Mouse (Mus musculus): ENCODE results near the gene Metrnl. TPM values are rescaled to one million over a fixed set of nuclear protein-coding genes. Genes with fewer than 3 reads are reported as not detected.

The Metrnl gene
- total RNA-seq, 2 experiments from 2014 or later: 13.4 to 48.5 TPM

DNA sequence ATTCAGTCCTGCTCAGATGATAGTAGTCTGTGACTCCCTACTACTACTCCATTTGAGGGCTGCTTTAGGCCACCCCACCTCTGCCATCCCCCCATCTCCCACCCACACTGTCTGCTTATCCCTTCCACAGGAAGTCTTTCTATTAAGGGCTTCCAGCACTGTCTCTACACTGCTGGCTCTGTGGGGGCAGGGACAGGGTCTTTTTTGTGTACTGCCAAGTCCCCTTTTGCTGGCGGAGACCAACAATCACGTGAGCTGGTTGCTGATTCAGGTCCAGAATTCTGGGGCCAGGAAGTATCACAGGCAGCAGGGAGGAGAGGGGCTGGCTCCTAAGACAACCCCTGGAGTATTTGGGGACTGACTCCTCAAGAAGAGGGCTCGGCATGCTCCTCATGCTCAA, 18.1 kb upstream of the Metrnl start:
- DNase-seq (ENCODE audit: low spot score in 2 of 2): no peak

DNA sequence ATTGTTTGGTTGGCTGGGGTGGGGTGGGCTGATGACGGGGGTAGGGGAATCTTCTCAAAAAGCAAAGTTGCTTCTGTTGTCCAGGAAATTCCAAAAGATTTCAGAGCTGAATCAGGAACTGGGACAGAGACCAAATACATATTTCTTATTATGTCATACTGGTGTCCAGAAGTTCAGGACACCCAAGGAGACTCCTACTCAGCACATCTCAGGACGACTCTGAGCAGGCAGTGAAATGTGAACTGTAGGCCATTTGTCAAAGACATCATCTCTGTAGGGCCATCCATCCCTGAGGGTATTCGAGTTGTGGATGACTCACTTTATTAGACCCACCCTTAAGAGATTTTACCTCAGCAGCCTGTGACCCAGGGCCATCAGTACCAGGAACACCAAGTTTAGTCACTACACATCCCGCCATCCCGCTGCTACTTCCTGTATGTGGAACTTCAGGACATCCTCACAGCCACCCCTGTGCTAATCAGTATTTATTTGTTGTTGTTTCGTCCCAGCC, 15.8 kb upstream of the Metrnl start:
- DNase-seq (ENCODE audit: low spot score in 2 of 2): peak in 1 of 2 experiments; percentile 25

DNA sequence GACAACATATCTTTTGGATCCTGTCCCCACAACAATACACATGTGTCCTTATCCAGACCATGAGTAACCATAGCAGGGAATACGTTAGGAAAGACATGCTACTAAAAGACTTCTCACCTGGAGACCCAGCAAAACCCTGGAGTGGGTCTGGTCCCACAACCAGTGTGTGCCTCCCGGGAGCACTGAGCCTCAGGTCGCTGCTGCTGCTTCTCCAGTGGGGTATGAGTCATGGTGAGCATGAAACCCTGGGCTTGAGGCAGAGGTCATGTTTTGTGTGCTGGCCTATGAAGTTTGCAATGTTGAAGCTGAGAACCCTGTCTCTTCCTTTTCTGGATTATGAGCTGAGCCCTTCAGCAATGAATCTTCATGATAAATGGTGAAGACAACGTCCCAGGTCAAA, 15.3 kb upstream of the Metrnl start:
- no peak for DNase-seq (ENCODE audit: low spot score in 2 of 2)

DNA sequence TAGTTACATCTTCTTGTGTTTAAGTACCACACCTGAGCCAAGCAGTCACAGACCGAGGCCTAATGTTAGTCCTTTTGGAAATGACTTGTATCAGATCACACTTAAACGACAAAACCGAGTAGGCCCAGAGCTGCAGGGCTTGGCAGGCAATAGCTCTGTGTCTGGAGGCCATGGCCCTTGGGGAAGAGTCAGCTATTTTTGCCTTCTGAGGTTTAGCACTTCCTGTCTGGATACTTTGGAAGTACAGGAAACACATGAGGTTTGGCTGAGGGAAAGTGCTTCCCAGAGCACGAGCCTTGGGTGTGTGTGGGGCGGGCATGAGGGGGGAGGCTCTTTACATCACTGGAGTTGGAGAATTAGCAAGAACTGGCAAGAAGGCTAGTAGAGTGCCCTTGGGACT, 14.7 kb upstream of the Metrnl start:
- DNase-seq (ENCODE audit: low spot score in 2 of 2): no peak

DNA sequence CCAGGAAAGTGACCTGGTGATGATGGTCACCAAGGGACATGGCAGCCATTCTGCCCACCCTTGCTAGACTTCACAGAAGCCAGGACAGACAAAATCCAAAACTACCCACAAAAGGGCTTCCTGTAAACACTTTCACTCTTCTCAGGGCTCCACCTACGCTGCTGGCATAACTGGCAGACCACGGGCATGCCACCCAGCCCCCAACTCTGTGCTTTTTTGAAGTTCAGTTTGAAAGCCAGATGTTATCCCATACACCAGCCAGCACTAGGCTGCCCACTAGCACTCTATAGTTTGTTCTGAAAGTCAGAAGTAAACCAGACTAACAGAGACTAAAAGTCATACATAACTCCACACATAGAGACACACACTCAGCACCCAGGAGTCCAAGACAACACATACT, 13.3 kb upstream of the Metrnl start:
- no peak for DNase-seq (ENCODE audit: low spot score in 2 of 2)

DNA sequence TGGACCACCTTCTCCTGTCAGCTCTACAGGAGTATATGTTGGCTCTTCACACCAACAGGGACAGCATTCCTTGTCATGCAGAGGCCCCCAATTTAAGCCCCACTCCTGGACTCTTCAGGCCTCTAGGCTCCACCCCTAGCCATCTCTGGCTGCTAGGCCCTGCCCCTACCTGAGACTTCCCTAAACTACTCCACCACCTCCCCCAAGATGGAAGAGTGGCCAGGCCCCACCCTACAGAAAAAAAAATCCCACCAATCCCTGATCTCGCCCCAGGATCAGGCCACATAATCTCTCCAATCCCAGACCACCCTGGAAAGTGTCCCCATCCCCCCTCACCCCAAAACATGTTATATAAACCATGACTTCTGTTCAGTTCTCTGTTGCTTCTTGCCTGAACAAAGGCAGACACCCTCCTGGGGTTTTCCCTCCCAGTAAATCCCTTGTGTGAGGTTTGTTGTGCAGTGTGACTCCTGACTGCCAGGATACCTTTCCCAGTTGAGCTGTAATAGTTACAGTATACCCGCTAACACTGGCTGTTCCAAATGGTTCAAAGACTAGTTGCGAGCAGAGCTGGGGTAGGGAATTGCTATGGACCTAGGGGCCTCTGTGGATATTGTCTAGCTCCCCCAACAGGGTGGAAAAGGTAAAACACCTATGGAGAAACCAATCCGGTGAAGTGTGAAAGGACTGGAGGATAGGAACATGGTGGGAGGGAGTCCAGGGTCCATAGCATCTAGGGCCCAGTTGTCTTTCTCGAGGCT, 5.9 kb upstream of the Metrnl start:
- no peak for DNase-seq (ENCODE audit: low spot score in 2 of 2)

DNA sequence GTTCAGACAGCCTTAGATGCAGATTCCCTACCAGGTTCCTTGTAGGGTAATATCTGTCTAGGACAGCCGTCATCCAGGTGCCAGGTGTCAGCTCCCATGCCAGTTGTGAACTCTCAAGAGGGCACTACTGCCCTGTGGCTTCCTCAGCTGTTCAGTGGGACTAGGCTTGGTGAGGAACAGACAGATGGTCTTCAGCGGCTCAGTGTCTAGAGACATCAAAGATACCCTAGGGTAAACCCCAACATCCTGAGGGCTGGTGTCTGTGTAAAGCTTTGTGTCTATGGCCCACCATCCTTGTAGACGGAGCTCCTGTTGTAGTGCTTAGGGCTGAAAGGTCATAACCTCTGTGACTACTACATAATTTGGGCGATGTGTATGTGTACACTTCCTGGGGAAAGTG, 4.1 kb upstream of the Metrnl start:
- no peak for DNase-seq (ENCODE audit: low spot score in 2 of 2)

DNA sequence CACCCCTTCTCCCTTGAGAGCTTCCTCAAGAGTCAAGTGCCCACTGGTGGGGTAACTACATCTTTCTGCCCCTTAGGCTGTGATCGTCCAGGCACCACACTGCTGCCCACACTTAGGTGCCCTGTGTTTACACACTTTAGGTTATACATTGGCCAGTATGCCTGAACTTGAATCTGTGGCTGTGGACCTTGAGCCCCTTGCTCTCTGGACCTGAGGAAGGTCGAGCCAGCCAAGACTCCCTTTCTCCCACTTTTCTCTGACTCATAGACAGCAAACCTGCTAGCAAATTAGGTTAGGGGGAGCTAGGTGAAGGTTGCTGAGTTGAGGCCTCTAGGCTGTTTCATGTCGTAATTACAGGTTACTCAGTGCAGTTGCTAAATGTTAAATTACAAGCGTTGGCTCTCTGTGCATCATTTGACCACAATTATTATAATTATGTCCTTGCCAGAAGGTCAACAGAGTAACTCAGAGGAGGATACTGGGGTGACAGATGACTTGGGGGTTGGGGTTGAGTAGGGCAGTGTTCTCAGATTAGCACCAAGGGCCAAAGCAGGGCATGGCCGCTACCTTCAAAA, 2.9 kb upstream of the Metrnl start:
- DNase-seq (ENCODE audit: low spot score in 2 of 2): no peak

DNA sequence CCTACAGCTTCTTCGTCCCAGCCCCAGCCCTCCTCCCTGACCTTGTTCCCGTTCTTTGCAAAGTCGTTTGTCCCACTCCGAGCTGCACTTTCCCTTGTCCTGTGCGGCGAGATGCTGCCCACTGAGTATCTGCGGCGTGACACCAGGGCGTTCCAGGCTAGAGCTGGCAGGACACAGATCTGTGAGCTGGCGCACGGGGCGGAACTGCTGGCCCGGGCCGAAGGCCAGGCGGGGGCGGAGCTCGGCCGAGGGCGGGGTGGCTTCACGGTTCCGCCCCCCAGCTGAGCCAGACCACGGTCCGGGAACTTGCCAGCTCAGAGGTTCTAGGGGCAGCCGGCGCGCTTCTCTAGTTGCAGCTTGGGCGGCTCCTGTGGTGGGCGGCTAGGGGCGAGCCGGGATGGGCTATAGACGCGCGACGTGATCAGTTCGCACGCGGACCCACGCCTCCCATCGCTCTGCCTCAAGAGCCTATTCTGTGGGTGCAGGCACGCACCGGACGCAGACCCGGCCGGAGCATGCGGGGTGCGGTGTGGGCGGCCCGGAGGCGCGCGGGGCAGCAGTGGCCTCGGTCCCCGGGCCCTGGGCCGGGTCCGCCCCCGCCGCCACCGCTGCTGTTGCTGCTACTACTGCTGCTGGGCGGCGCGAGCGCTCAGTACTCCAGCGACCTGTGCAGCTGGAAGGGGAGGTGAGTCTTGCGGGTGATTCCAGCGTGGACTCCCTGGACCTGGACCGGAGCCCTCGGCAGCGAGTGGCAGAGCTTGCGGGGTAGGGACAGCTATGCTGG, 959 bp downstream of the Metrnl start:
- DNase-seq (ENCODE audit: low spot score in 2 of 2): peak; percentile 97 to 98

DNA sequence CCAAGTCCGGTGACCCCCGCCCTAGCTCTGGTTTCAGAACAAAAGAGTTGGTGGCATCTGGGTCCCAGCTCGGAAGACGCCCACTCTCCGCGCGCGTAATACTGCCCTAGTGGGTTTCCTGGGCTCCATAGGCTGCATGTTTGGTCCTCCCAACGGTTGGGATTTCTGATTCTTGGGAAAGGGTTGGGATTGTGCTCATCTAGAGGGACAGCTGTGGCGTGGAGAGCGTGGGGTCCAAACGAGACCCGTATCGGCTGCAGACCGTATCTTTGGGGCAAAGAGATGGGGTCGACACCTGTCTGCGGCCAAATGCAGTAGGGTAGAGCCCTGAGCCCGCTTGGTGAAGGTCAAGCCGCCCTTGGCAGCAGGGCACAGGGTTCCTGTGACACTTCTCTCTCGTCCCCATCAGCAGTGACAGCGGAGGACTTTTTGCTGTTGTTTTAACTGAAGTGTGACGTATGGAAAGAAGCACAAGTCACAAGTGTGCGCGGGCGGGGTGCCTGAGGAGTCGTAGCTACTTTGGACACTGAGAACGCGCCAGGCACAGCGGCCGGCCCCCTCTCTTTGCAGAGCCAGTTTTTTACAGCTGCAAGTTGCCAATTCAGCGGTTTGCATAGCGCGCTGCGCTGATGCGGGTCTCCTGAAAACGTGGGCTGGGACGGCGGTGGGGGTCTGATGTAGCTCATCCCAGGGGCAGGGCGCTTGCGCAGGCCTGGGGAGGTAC, 1.7 kb downstream of the Metrnl start:
- DNase-seq (ENCODE audit: low spot score in 2 of 2): peak; percentile 39 to 49

DNA sequence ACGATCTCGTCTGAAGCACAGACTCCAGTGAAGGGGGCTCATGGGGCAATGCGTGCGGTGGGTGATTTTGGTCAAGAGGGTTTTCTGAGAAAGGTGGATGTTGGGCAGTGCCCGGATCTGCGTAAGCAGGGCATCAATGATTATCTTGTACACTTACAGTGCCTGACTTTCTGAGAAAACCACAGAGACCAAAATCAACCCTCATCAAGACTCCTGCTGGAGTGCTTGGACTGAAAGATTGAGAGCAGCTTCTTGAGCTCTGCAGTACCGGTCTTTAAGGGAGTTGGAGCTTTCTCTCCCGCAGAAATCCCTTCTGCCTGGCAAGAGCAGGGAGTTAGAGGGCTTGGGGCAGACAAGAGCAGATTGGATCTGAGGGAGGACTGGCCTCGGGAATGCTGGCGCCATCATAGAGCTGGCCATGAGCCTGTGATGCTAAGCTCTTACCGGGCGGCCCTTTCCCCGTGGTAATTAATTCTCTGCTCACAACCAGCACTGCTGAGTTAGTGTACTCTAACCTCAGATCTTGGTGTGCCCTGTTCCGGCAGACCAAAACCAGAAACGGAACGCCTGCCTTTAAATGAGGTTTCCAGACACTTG, 2.4 kb downstream of the Metrnl start:
- no peak for DNase-seq (ENCODE audit: low spot score in 2 of 2)

DNA sequence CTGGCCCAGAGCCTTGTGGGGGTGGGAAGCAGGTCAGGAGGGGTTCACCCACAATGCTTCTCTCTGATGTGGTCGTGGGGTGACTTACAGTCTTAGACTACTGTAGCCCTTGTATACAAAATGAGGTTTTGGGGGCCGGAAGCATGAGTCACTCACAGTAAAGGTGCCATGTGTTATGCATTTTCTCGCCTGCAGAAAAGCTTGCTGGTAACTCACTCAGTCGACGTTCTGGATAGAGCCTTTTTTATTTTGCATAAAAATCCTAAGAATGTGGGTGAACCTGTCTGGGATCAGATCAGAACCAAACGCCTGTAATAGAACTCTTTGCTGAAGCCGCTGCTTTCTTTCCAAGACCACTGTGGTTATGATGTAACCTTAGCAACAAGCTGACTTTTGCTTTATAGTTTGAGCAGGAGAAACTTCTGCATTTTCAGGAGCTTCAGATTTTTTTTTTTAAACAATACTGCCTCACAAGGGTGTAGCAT, 5.2 kb downstream of the Metrnl start:
- no peak for DNase-seq (ENCODE audit: low spot score in 2 of 2)

DNA sequence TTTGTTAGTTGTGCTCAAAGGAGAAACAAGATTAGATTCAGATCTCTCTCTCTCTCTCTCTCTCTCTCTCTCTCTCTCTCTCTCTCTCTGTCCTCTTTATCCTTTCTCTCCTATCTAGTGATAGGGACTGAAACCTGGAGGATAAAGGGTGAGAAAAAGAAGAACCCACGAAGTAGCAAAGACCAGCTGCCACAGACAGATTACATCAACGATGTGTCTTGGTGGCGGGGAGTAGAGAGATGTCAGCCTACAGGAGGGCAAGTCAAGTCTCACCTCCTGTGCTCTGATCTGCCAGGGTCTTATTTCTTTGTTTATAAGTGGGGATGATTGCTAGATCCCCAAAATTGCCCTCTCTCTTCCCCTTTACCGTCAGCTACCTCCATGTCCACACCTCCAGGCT, 7.9 kb downstream of the Metrnl start:
- no peak for DNase-seq (ENCODE audit: low spot score in 2 of 2)

DNA sequence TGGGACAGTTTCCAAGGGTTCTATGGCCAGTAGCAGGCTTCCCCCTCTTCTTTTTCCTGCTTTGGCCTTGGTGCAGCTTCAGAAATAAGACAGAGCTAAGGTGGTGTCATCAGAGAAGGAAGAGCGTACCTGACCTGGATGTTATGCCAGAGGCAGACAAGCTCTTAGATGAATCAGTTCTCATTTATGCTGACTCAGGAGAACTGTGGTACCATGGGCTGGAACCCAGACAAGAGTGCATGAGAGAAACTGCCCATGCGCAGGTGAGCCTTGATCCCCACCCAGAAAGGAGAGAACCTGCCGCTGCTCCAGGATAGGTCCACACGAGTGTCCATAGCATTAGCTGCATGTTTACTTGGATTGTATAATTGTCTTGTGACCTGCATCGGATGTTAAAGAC, 8.9 kb downstream of the Metrnl start:
- no peak for DNase-seq (ENCODE audit: low spot score in 2 of 2)

DNA sequence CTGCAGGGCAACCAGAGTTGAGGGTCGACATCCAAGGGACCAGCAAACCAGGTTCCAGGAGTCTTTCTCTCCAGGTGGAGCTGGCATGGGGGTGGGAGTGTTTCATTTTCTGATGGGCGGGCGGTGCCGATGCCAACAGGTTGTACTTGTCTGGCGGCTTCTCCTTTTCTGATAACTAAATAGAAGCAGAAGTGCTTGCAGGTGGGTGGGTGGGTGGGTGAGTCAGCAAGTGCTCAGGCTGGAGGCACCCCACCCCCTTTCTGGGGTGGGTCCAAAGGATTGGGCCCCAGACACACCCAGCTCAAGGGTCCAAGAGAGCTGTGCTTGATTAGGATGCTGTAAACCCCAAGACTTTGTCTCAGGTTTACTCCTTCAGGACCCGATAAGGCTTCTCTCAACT, 11.6 kb downstream of the Metrnl start:
- no peak for DNase-seq (ENCODE audit: low spot score in 2 of 2)

DNA sequence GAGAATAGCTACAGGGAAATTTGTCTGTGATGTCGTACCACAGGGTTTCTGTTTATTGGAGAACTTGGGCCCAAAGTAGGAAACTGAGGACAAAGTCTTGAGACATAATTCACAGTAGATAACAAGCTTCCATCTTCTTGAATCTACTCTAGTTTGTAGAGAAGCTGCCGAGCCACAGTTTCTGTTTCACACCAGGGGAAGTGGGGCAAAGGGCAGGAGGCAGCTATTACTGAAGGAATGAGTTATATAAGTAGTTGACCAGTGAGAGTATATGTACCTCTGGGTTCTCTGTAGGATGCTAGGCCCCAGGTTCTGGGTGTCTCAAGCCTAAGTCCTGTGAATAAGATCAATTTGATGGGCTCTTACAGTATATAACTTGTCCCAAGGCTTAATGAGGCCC, 12.2 kb downstream of the Metrnl start:
- no peak for DNase-seq (ENCODE audit: low spot score in 2 of 2)

DNA sequence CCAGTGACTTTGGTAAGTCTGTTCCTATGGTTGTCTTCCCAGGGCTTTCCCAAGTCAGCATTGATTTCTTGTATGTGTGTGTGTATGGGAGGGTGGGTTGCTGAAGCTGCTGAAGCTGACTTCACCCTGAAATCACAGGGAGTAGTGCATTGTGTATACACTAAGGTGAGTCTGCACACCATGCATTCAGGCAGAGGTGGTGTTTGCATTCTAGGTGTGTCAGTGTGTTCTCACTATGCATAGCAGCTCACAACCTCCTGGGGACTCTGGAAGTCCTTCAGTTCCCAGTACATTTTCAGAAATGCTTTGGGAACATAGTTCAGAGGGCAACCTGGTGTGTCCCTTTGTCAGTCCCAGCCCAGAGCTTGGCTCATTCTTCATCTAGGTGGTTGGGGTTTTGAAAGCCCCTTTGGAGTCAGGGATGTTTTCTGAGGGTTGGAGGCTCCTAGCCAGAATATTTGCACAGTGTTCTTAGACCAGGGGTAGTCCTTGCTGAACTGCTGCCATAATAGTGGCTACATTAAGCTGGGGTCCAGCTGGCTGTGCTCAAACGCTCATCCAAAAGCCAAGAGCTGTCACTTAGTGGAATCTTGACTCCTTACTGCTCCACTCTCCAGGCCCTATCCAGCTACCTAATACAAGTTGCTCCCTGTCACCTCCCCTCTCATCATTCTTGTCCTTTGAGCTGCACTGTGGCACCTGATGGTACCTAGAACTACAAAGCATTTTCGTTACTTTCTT, 13.6 kb downstream of the Metrnl start:
- no peak for DNase-seq (ENCODE audit: low spot score in 2 of 2)

DNA sequence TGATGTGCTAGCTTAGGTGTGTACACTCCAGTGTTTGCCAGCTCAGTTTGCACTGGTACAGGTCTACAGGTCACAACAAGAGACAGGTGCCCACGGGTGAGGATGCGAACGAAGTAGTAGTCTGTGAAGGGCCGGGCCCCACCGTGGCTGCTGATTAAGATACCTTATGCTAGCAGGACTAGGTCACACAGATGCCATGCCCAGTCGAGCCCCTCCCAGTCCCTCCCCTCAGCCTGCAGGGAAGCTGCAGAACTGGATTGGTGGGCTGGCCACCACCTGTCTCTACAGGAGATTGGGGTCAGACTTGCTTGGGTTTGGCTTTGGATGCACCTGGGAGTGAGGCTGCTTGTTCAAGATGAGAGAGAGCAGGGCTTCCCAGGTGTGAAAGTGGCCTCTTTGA, 16.4 kb downstream of the Metrnl start:
- no peak for DNase-seq (ENCODE audit: low spot score in 2 of 2)

DNA sequence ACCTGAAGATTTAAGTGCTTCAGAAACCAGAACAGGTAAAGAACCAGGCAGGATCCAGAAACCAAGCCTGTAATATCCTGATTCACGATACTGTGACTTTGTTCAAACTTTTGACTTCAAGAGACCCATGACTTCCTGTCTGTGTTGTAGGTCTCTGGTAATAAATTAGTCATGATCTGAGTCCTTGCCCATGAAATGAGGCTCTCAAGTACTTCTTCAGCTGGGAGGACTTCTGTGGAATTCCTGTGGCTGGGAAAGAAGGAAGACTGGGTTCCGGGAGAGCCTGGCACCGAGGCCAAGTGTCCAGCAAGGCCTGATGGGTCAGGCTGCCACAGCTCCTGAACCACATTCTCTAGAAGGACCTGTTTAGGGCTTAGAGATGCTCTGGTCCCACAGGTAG, 19.4 kb downstream of the Metrnl start:
- DNase-seq (ENCODE audit: low spot score in 2 of 2): no peak

DNA sequence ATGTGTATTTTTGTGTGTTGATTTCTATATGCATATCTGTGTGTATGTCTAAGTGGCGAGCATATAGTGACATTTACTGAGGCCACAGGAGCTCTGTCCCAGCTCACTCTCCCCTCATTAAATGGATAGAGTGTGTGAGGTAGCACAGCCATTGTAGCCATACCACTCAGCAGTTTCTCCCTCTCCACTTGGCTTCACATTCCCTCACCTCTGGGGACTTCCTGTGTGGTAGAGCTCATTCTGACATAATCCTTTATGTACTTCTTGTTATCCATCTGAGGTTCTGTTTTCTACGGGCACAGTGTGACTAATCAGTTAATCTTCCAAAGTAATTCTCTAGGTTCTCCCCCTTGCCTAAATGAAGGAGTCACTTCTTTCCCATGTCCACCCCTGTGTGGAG, 21.1 kb downstream of the Metrnl start:
- DNase-seq (ENCODE audit: low spot score in 2 of 2): no peak
